Mouse (Mus musculus): ENCODE results near the gene Arhgef28.

Arhgef28 gene

DNA sequence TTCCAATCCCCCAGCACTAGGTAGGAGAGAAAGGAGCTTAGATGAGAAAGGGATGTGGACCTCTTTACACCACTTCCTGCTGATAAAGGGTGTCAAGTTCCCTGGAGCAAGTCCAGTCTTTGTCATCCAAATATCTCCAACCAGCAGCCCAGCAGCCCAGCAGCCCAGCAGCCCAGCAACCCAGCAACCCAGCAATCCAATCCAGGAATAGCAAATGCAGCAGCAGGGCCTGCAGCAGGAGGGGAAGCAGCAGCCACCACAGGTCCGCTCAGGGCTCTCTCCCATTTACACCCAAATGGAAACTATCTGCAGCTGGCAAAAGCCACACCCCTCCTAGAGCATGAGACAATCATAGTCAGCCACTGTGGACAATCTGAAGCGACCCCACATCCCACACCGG, 21.6 kb downstream of the Arhgef28 start:
- DNase-seq (ENCODE audit: extremely low read depth, insufficient read length, low spot score): no peak

DNA sequence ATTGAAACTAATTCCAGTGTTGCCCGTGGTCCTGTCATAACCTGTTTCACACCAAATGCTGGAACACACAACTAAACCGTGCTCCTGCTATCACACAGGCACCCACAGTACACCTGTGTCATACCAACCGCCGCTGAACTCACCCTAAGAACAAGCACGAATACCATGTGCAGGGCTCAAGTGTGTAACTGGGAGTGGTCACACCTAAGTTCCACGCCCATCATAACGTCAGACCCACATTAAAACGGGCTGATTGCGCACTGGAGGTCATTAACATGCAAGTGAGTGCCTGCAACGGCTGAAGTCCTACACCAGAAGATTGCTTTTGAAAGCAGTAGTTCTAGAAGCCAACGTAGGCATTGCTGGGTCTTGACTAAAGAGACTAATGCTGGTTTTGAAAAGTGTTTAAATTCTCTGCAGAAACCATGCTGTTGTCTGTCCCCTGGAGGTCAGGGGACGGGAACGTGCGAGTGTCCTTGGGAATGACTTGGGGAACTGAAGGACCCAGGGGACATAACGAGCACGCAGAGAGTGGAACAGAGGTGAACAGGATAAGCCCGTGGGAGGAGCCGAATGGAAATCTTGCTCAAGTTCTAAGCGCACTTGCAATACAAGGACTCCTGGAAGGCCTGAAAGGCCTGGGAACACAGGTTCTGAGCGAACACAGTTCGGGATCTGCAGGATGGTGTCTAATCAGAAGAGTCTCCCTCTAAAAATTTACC, 22.9 kb downstream of the Arhgef28 start:
- no peak for DNase-seq (ENCODE audit: extremely low read depth, insufficient read length, low spot score)

DNA sequence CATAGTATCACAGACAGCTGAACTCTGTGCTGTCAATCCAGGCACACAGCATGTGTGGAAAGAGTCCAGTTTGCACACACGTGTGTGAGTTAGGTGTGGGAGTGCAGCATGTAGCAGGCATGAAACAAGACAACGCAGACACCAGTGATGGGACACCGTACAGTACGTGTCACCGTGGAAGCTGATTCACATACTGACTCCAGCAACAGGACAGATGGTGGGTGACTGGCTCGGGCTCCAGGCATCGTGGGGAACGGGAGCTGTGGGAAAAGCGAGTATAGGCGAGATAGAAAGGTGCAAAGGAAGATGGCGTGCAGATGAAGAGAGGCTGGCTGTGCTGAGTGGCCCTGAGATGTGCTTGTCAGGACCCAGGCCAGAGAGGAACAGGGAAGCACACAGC, 23.9 kb downstream of the Arhgef28 start:
- no peak for DNase-seq (ENCODE audit: extremely low read depth, insufficient read length, low spot score)

DNA sequence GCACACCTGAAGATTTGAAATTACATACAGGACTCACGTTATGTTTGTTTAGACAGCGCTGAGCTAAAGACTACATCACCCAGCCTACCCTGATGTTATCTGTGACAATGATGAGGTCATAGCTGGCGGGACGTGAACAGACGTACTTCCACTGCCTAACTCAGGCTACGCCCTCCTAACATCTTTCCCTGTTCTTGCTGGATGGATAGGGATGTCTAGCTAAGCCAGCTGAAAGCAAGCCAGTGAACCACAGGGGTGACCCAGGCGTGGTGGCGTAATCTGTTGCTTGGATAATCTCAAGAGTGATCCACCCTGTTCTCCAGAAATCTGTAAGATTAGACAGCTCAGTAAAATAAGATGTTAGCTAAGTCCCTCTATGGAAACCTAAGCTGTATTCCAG, 25.6 kb downstream of the Arhgef28 start:
- DNase-seq (ENCODE audit: extremely low read depth, insufficient read length, low spot score): no peak

DNA sequence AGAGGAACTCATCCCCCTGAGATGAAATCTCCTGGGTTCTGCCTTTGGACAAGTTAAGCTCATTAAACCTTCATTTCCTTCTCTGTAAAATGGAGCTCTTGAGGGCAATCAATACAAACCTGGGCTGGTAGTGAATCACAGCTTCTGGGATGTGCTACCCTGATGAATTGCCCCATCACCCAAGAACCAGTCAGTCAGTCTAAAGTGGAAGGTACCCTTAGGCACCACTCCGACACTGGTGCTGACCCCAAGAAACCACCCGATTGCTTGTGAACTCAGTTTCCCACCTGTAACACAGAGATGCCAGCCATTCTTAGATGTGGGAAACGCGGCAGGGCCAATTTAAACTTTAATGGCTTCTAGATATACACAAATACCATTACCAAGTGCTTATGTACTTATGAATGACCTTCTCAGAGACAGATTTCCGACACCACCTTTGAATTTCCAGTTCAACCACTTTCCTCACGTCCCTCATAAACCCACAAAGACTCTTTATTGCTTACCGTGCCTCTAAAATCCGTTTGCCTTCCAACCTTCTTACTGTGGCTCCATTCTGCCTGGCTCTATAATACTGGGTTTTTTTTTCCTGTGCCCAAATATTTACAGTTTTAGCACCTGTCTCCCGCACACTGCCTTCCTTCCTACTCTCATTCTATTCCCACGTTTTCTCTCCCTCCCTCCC, 30.8 kb downstream of the Arhgef28 start:
- DNase-seq (ENCODE audit: extremely low read depth, insufficient read length, low spot score): no peak

DNA sequence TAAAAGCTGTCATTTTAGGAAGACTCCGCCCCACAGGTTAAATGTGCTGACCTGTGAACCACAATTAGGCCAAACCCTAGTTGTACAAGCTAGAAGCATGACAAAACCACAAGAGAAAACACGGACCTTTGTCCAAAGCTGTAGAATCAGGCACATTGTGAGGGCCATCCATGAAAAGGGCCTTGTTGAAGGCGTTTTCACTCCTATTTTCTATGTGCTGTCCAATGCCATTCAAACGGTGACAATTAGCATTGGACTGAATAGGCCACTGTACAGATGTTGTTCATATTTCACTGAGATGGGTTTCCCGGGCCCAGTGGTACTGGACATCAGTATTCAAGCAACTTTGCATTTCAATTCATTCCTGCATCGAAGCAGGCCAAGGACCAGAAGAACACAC, 33.2 kb downstream of the Arhgef28 start:
- no peak for DNase-seq (ENCODE audit: extremely low read depth, insufficient read length, low spot score)

DNA sequence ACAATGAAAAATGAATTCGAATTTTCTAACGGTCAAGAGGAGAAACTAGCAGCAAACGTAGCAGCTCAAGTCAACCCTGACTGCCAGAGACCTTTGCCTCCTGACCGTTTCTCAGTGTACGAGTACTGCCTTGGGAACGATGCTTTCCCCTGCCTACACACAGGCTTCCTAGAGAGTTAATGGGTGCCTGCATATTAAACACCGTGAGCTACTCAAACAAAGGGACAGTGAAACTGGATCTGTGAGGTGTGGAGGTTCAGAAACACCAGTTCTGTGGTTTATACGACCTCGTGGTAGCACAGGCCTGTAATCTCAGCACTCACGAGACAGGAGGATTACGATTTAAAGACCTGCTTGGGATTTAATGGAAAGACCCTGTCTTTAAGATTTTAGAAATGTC, 33.9 kb downstream of the Arhgef28 start:
- DNase-seq (ENCODE audit: extremely low read depth, insufficient read length, low spot score): no peak

DNA sequence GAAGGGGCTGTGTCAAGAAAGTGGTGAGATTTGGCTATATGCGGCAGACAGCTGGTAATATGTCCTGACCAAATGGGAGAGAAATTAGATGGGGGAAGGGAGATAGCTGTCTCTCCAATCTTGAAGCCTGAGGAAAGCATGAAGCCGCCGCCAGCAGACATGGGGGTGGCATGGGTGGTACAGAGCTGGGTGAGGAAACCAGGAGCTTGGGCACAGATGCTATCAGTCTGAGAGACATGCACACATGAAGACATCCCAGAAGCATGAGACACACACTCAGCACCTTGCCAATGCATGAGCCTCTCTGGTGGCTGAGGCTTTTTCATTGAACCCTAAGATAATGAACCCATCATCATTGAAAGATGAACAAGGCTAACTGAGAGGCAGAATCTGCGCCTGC, 34.5 kb downstream of the Arhgef28 start:
- no peak for DNase-seq (ENCODE audit: extremely low read depth, insufficient read length, low spot score)

DNA sequence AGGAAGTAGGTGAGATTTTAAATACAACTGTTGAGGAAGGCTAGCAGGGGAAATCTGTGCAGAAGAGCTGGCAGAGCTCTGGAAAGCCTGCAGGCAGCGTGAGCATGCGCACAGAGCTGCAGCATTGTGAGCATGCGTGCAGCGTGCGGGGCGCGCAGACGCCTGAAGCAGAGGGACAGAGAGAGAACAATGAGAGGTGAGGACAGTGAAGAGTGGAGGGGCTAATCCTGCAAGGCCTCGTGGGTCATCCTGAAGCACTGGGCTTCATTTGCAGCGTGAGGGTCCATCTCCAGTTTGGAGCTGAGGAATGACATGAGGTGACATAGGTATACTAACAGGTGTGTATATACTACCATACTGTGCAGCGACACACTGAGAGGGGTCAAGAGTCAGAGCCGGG, 35.0 kb downstream of the Arhgef28 start:
- DNase-seq (ENCODE audit: extremely low read depth, insufficient read length, low spot score): no peak

DNA sequence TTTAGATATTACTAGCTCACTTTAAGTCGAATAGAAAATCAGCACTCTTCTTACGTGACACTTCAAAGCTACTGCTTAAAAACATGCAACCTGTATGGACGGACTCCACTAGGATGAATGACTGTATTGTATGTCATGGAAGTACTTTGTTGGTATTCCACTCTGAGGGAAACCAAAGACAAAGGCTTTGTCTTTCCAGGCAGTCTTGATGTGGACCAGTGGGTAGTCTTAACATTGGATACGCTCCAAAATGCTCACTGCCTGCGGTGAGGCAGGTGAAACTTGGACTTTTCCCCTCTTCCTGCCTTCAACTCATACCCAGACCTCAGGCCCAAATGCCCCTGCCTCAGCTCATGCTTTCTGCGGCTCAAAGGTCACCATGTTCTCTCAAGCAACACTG, 41.4 kb downstream of the Arhgef28 start:
- no peak for DNase-seq (ENCODE audit: extremely low read depth, insufficient read length, low spot score)

DNA sequence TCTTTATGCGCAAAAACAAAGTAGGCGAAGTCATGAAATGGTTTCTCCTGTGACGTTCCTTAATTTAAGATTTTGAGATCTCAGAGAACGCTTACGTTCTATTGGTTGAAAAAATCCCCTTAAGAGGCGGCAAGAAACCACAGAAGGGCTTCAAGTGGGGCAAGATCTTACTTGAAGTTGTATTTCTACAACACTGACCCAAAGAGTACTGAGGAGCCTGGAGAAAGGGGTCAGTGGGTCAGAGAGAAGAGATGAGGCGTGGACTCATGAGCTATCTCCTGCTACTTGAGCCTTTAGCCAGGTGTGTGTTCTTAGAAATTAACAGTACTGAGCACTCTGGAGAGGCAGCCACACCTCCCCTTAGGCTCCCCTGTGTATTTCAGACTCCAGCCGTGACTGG, 44.7 kb downstream of the Arhgef28 start:
- no peak for DNase-seq (ENCODE audit: extremely low read depth, insufficient read length, low spot score)

DNA sequence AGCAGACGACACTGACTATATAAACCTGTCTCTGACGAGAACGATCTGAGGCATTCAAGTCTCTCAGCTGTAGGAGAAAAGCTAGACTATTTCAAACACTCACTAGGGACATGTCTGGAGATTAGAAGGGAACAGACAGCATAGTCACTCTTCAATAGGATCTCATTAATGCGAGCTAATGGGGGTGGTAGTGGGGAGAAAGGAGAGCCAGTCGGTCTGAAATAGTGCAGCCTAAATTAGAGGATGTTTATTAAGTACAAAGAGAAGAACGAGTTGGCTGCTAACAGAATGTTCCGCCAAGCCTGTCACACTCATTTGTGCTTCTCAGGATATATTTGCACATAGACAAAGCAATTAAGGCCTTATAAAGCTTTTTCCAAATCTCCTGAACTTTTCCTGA, 49.6 kb downstream of the Arhgef28 start:
- no peak for DNase-seq (ENCODE audit: extremely low read depth, insufficient read length, low spot score)

DNA sequence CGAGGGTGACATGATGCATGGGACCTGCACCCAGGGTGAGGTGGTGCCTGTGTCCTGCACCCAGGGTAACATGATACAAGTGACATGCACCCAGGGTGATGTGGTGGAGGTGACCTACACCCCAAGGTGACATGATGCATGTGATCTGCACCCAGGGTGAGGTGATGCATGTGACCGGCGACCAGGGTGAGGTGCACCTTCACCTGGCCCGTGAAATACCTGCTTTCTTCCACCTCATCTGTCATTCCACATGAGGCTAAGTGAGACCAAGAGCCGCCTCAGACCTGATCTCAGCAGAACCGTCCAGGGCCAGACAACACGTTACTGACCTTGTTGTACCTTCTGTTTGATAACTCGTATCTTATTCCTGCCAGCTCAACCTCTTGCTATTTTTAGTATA, 53.5 kb downstream of the Arhgef28 start:
- DNase-seq (ENCODE audit: extremely low read depth, insufficient read length, low spot score): no peak

DNA sequence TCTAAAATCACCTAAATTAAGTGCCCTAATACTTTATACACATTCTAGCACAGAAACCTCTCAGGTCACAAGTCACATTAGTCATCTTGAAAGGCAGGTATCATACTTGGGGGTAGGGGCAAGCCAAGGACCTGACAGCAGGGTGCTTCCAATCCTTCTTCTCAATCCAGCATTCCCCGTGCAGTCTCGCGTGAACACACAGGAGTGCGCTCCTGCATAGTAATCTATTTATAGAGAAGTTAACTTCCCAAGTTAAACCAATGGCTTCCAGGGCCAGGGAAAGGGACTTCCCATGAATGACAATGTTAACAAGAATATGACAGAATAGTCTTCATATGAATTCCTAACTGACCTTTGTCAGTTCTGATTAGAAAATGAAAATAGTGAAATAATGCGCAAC, 58.7 kb downstream of the Arhgef28 start:
- no peak for DNase-seq (ENCODE audit: extremely low read depth, insufficient read length, low spot score)

DNA sequence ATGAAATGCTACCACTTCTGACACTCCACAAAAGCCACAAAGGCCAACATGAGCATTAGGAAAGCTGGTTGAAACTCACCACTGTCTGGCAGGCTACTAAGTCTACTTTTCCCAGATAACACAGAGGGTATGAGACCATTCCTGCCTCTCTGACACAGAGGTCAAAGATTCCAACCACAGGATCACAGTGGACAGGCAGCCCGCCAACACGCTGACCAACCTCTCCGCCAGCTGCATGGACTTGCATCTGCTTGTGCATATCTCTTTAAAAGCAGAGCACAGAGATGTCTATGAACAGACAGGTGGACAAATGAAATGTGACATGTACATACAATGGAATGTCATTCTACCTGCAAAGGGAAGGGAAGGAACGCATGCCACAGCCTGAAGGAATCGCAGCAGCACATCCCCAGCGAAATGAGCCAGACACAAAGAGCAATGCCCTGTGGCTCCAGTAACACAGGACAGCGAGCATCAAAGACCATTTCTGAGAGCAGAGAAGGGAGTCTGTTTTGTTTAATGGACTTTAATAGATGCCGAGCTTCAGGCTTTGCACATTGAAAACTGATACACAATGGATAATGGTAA, 59.6 kb downstream of the Arhgef28 start:
- DNase-seq (ENCODE audit: extremely low read depth, insufficient read length, low spot score): peak; percentile 20

DNA sequence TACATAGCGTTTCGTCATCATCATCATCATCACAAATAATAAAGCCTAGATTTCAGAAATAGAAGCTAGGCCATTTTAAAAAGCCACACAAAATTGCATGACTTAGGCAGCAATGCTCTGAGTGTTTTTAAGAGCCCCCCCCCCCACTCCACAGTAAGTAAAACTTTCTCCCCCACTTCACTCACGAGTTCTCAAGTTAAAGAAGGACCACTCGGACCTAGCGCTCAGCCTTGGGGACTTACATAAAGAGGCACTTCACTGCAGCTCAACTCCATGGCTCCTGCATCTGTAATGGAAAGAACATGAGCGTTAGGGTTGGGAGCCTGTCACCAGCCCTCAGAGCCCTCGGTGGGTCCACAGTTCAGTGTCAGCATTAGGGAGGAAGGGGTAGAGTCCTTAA, 60.9 kb downstream of the Arhgef28 start:
- no peak for DNase-seq (ENCODE audit: extremely low read depth, insufficient read length, low spot score)

DNA sequence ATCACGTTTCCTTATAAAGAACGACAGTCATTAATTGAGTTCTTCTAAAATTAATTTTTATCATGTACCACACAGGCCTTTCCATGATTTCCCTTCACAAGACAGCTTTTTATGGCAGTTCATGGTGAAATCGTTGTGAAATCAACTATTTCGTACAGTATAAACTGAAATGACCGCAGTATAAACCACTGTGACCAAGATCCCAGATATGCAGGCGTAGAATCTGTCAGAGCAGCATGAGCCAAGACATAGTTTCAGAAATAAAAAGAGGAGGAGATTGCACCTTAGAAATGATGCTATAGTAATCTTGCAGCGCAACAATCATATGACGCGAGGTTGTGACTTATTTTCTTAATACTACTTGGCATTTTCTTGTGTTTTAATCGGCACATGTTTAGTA, 63.2 kb downstream of the Arhgef28 start:
- DNase-seq (ENCODE audit: extremely low read depth, insufficient read length, low spot score): peak; percentile 11

DNA sequence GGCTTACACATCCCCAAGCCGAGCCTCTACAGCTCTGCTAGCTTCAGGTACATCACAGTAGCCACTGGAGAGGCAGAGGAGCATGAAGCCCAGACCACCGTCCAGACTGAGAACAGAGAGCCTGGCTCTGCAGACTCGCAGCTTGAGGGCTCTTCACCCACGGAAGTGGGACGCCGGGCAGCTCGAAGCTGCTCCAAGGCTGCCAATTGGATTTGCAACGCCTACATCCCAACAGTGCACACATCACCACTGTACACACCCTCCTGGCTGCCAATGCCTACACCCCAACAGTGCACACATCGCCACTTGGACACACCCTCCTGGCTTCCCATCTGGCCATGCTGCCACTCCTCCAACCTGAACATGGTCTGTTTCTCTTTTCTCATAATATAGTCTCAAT, 65.6 kb downstream of the Arhgef28 start:
- no peak for DNase-seq (ENCODE audit: extremely low read depth, insufficient read length, low spot score)

DNA sequence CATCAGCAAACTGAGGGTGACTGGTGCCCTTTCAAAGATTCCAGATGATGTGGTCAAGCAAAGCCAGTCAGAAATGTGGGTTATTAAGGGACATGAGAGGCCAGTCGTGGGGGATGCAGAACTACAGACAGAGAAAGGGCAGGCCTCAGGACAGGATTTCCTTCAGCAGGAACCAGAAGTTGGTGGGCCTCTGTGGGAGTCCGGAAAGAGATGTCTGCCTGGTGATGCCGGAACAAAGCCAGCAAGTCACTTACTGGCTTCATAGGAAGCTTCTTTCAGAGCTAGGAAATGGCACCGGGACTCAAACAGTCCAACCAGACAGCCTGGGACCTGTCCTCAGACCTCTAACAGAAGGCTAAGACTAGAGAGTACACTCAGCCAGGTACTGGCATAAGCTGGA, 67.5 kb downstream of the Arhgef28 start:
- no peak for DNase-seq (ENCODE audit: extremely low read depth, insufficient read length, low spot score)

DNA sequence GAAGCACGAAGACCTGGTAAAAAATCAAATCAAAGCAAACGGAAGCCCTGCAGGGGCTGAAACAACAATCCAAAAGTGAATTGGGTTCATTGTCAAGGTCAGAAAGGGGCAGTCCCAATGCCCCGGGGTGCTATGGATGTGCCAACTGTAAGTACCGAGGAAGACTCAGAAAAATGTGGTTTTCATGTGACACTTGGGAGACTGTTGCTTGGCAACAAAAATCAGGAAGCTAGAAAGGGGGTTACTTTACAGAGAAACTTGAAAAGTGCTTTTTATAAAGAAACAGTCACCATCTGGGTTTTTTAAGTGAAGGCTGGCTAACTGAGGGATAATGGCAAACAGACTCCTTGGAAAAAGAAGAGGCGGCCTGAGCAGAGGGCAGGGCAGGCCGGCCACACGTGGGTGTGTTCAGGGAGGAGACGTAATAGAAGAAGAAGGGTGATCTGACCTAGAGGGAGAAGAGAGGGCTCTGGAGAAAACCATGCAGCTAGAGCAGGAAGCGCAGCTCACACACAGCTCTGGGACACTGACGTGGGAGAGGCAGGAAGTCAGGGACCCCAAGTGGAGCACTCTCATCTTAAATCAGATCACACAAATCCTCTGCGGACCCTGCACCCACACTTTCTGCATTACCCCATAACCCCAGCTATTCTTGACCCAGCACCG, 70.2 kb downstream of the Arhgef28 start:
- DNase-seq (ENCODE audit: extremely low read depth, insufficient read length, low spot score): no peak

DNA sequence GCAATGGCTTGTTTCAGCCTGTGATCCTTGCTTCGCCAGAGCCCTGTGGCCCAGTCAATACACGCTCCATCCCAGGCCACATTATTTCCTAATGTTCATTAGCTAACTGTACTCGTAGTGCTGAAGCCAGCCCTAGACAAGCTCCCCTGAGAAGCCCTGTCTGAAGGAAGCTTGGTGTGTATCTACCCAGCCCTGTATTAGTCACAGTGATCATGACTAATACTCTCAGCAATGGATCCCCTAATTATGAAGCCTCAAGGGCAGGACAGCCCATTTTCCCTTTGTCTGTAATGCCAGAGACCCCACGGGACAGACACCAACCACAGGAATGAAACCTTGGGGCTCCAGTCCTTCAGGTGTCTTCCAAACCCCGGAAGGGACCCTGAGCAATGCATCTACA, 73.3 kb downstream of the Arhgef28 start:
- peak; percentile 36 for DNase-seq (ENCODE audit: extremely low read depth, insufficient read length, low spot score)

DNA sequence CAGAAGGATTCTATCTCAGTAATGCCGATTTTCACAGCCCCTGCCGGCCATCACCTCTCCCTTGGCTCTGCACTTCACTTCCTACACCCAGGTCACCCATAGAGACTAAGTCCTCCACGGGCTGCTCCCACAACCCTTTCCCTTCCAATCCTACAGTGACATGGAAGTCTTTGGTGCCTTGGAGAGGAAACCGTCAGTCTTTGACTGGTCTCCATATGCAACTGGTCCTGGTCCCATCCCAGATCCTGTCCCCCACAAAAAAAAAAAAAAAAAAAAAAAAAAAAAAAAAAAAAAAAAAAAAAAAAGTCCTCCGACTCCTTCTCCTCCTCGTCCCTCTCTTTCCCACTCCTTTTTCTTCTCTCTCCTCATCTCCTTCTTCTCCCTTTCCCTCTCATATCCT, 74.0 kb downstream of the Arhgef28 start:
- no peak for DNase-seq (ENCODE audit: extremely low read depth, insufficient read length, low spot score)
